Mouse (Mus musculus) MEL (cell line): ENCODE measurements around the gene Zfp326. TPM values are rescaled to one million over a fixed set of nuclear protein-coding genes. Genes with fewer than 3 reads are reported as not detected.

ENCODE experiments used
- DNase-seq: peaks from one replicate; pipeline ENCODE4 v3.0.0; 2011; ENCODE audit warnings: low read depth, low spot score
- H3K27ac ChIP-seq: 2 replicates; pipeline ENCODE4 v1.5.1; 2012; ENCODE audit warnings: low read depth, mild to moderate bottlenecking, control low read depth, low read length, moderate library complexity; ENCODE audit not compliant: control insufficient read depth
- H3K27me3 ChIP-seq, 2 experiments: fragments of 150-350 bp in 1 of 2; sonication (generic) in 1 of 2; 2 replicates each; pipeline ENCODE4 v1.6.1; 2012; ENCODE audit warnings: low read length in 2 of 2, mild to moderate bottlenecking in 2 of 2, improper control_type of control experiment in 1 of 2, moderate library complexity in 1 of 2; ENCODE audit not compliant: insufficient read depth in 2 of 2, control insufficient read depth in 1 of 2
- H3K36me3 ChIP-seq, 2 experiments: 2 replicates each; pipeline ENCODE4 v1.6.1; 2012 to 2014; ENCODE audit warnings: low read length in 2 of 2, improper control_type of control experiment in 1 of 2, inconsistent platforms in 1 of 2, mild to moderate bottlenecking in 1 of 2; ENCODE audit not compliant: insufficient read depth in 2 of 2, control insufficient read depth in 1 of 2
- H3K4me1 ChIP-seq, 2 experiments: fragments of 150-350 bp in 1 of 2; sonication (generic) in 1 of 2; 2 replicates each; pipeline ENCODE4 v1.6.1; 2012; ENCODE audit warnings: low read length in 2 of 2, improper control_type of control experiment in 1 of 2, mild to moderate bottlenecking in 1 of 2; ENCODE audit not compliant: insufficient read depth in 2 of 2, control insufficient read depth in 1 of 2
- H3K4me3 ChIP-seq, 2 experiments: fragments of 150-350 bp in 1 of 2; sonication (generic) in 1 of 2; 2 replicates each; pipeline ENCODE4 v1.5.1; 2012; ENCODE audit warnings: low read depth in 2 of 2, low read length in 2 of 2, mild to moderate bottlenecking in 2 of 2, moderate library complexity in 2 of 2, control low read depth in 1 of 2, improper control_type of control experiment in 1 of 2; ENCODE audit not compliant: control insufficient read depth in 1 of 2, insufficient read depth in 1 of 2
- H3K79me2 ChIP-seq: 2 replicates; pipeline ENCODE4 v1.6.1; 2012; ENCODE audit warnings: mild to moderate bottlenecking, low read length, moderate library complexity; ENCODE audit not compliant: control insufficient read depth, poor library complexity, insufficient read depth
- H3K9ac ChIP-seq: 2 replicates; pipeline ENCODE4 v1.6.1; 2012; ENCODE audit warnings: low read depth, mild to moderate bottlenecking, control low read depth, low read length, moderate library complexity; ENCODE audit not compliant: control insufficient read depth, poor library complexity, severe bottlenecking
- H3K9me3 ChIP-seq: fragments of 150-350 bp; sonication (generic); replicated peaks from 2 replicates; pipeline ENCODE4 v1.6.1; 2012; ENCODE audit warnings: mild to moderate bottlenecking, low read length, improper control_type of control experiment, moderate library complexity; ENCODE audit not compliant: insufficient read depth
- BHLHE40 ChIP-seq: IDR thresholded peaks from 2 replicates; pipeline ENCODE4 v1.6.1; 2012; ENCODE audit warnings: low read depth, mild to moderate bottlenecking, inconsistent platforms, low read length, improper control_type of control experiment, borderline replicate concordance
- CHD1 ChIP-seq: IDR thresholded peaks from 2 replicates; pipeline ENCODE4 v1.6.1; 2012; ENCODE audit warnings: low read depth, mild to moderate bottlenecking, inconsistent platforms, low read length, improper control_type of control experiment
- CTCF ChIP-seq, 3 experiments: IDR thresholded peaks in 2 of 3; conservative IDR thresholded peaks in 1 of 3; 2 replicates each; pipeline ENCODE4 v1.5.1; 2011 to 2012; ENCODE audit warnings: low read length in 3 of 3, low read depth in 2 of 3, mild to moderate bottlenecking in 2 of 3, improper control_type of control experiment in 1 of 3, inconsistent platforms in 1 of 3, mixed read lengths in 1 of 3, moderate library complexity in 1 of 3; ENCODE audit not compliant: control insufficient read depth in 1 of 3, insufficient read depth in 1 of 3, poor library complexity in 1 of 3, severe bottlenecking in 1 of 3
- EP300 ChIP-seq, 2 experiments: IDR thresholded peaks; 2 replicates each; pipeline ENCODE4 v1.6.1; 2011; ENCODE audit warnings: improper control_type of control experiment in 2 of 2, low read length in 2 of 2, low read depth in 1 of 2, mild to moderate bottlenecking in 1 of 2
- JUND ChIP-seq: IDR thresholded peaks from 2 replicates; pipeline ENCODE4 v1.6.1; 2011; ENCODE audit warnings: low read depth, mild to moderate bottlenecking, improper control_type of control experiment, low read length
- KAT2A ChIP-seq: conservative IDR thresholded peaks from 2 replicates; pipeline ENCODE4 v1.6.1; 2012; ENCODE audit warnings: low read depth, low read length, improper control_type of control experiment, inconsistent platforms
- MAX ChIP-seq: IDR thresholded peaks from 2 replicates; pipeline ENCODE4 v1.6.1; 2011; ENCODE audit warnings: low read length, improper control_type of control experiment
- MEF2A ChIP-seq: IDR thresholded peaks from 2 replicates; pipeline ENCODE4 v1.6.1; 2014; ENCODE audit warnings: low read depth, mild to moderate bottlenecking, inconsistent platforms, low read length, improper control_type of control experiment; ENCODE audit not compliant: poor library complexity, insufficient replicate concordance, severe bottlenecking; ENCODE audit errors: extremely low read depth
- NRF1 ChIP-seq: IDR thresholded peaks from 2 replicates; pipeline ENCODE4 v1.6.1; 2014; ENCODE audit warnings: low read depth, mild to moderate bottlenecking, inconsistent platforms, low read length, improper control_type of control experiment, moderate library complexity; ENCODE audit not compliant: poor library complexity, insufficient read depth, severe bottlenecking
- POLR2AphosphoS2 ChIP-seq: IDR thresholded peaks from 2 replicates; pipeline ENCODE4 v1.6.1; 2011; ENCODE audit warnings: low read length, improper control_type of control experiment
- POLR2AphosphoS5 ChIP-seq: IDR thresholded peaks from 2 replicates; pipeline ENCODE4 v1.6.1; 2012; ENCODE audit warnings: low read depth, borderline replicate concordance, mild to moderate bottlenecking, inconsistent platforms, low read length, moderate library complexity, mixed read lengths
- RAD21 ChIP-seq: IDR thresholded peaks from 2 replicates; pipeline ENCODE4 v1.6.1; 2011; ENCODE audit warnings: mild to moderate bottlenecking, low read depth, low read length, improper control_type of control experiment
- TCF12 ChIP-seq: IDR thresholded peaks from 2 replicates; pipeline ENCODE4 v1.6.1; 2014; ENCODE audit warnings: low read depth, mild to moderate bottlenecking, inconsistent platforms, low read length, improper control_type of control experiment, moderate library complexity
- USF1 ChIP-seq: IDR thresholded peaks from 2 replicates; pipeline ENCODE4 v1.6.1; 2014; ENCODE audit warnings: low read depth, mild to moderate bottlenecking, inconsistent platforms, low read length, improper control_type of control experiment, moderate library complexity
- USF2 ChIP-seq, 2 experiments: IDR thresholded peaks; 2 replicates each; pipeline ENCODE4 v1.6.1; 2011 to 2012; ENCODE audit warnings: improper control_type of control experiment in 2 of 2, low read length in 2 of 2, borderline replicate concordance in 1 of 2, inconsistent platforms in 1 of 2, low read depth in 1 of 2, mild to moderate bottlenecking in 1 of 2; ENCODE audit not compliant: insufficient read depth in 1 of 2
- polyA plus RNA-seq, 2 experiments: library from polyadenylated mRNA; stranded (reverse) in 1 of 2; unstranded in 1 of 2; fragments of >175 nt in 1 of 2; fragments of >200 nt in 1 of 2; gene quantifications; 2 replicates each; pipeline versions ENCODE4 v1.2.1 to v1.2.4; 2012; ENCODE audit warnings: low replicate concordance in 2 of 2, low read depth in 1 of 2; ENCODE audit not compliant: insufficient read length in 2 of 2, insufficient read depth in 1 of 2, missing spikeins in 1 of 2
- total RNA-seq: library from RNA; depleted of rRNA; stranded (reverse); fragments of 300-350 nt; gene quantifications from 2 replicates; pipeline ENCODE4 v1.2.3, GENCODE M21; 2012

The Zfp326 gene
- total and polyA plus RNA-seq, 3 experiments = 6.4 to 17.6 TPM; not detected in 1

DNA sequence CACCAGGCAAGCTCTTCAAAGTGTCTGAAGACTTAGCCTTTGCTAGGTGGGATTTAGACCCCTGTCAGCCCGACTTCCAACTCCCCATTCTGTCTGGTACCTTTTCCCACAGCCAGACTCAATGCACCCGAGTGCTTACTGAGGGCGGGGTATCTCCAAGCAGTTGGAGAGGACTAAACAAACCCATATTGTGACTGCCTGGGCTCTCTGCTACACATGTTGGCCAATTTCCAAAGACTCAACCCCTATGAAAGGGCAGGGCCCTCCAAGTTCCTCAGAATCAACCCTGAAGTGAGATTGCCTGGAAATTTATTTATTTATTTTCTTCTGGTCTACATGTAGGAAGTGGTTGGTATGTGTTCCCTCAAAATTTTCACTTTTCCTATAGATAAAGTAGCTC, 26.7 kb upstream of the Zfp326 start:
- DNase-seq = peak; percentile 44
- H3K4me1 ChIP-seq = peaks cover 0 to 5% of the 10 kb centered on the region in 2 experiments; a peak in 1 of 4 replicates
- H3K9ac ChIP-seq = no peak overlapping the region
- H3K27ac ChIP-seq = no peak overlapping the region
- no peaks in the 10 kb centered on the region for H3K9me3 ChIP-seq
- H3K36me3 ChIP-seq = no peaks in the 10 kb centered on the region; a peak in 1 of 4 replicates
- H3K79me2 ChIP-seq = no peaks in the 10 kb centered on the region
- TF ChIP-seq MEF2A (no peak), BHLHE40 (no peak), USF1 (no peak), RAD21 (no peak), CTCF (IDR thresholded peaks at IDR 0.05 in 2 of 3, conservative IDR thresholded peaks at IDR 0.05 in 1 of 3; ENCODE audit: control insufficient read depth in 1 of 3, insufficient read depth in 1 of 3, low read depth in 2 of 3, low read length in 3 of 3, poor library complexity in 1 of 3, severe bottlenecking in 1 of 3) (no peak), USF2 (IDR thresholded peaks at IDR 0.05; ENCODE audit: borderline replicate concordance in 1 of 2, insufficient read depth in 1 of 2, low read depth in 1 of 2, low read length in 2 of 2) (no peak)
- no peaks in the 10 kb centered on the region for H3K27me3 ChIP-seq
- no peak overlapping the region for H3K4me3 ChIP-seq

DNA sequence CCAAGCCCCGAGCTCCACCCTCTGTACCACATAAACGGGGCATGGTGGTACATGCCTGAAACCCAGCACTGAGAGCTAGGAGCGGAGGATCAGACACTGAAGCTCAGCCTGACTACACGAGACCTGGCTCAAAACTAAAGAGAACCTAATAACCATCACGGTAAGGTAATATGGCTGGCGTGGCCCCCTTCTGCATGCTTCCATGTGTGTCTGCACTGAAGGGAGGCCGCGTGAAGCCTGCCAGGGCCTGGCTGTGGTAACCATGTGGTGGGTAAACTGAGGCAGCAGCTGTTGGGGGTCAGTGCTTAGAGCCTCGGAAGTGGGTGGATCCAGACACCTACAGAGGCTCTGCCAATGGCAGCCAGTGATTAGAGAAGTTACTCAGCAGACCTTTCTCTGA, 23.1 kb upstream of the Zfp326 start:
- Histone ChIP-seq H3K36me3 (no peaks in the 10 kb centered on the region; a peak in 1 of 4 replicates), H3K9me3 (no peaks in the 10 kb centered on the region), H3K79me2 (no peaks in the 10 kb centered on the region), H3K4me3 (no peak overlapping the region), H3K4me1 (peaks cover 0 to 5% of the 10 kb centered on the region in 2 experiments; a peak in 1 of 4 replicates), H3K27ac (no peak overlapping the region), H3K27me3 (no peaks in the 10 kb centered on the region), H3K9ac (no peak overlapping the region)
- no peak for DNase-seq
- TF ChIP-seq NRF1 (no peak), TCF12 (no peak), CHD1 (no peak), KAT2A (no peak), POLR2AphosphoS5 (no peak), MAX (no peak), EP300 (IDR thresholded peaks at IDR 0.05; ENCODE audit: low read depth in 1 of 2, low read length in 2 of 2) (no peak), USF1 (no peak), USF2 (IDR thresholded peaks at IDR 0.05; ENCODE audit: borderline replicate concordance in 1 of 2, insufficient read depth in 1 of 2, low read depth in 1 of 2, low read length in 2 of 2) (no peak), POLR2AphosphoS2 (no peak), JUND (no peak)
